Mouse (Mus musculus) monocyte, adult 2 months (primary cell): ENCODE results near the gene Ifit3.
"Not testable (repeated sequence)": the region's sequence is repeated elsewhere in the genome, so short reads cannot be mapped to it uniquely, and the experiment has no call there.

ENCODE experiments used
- DNase-seq, 2 experiments: peaks; one replicate each; pipeline ENCODE4 v3.0.0; 2022; ENCODE audit warnings: low spot score in 2 of 2, low read depth in 1 of 2

Gene Ifit3

GRCm38 (mm10) chr19:34583126-34583766 is at the start of gene Ifit3:
Ifit3 (plus strand) TSS chr19:34583531.
- not testable (repeated sequence) for DNase-seq

GRCm38 (mm10) chr19:34539422-34539821 is 43.9 kb upstream of the Ifit3 start:
- DNase-seq: no peak

DNA sequence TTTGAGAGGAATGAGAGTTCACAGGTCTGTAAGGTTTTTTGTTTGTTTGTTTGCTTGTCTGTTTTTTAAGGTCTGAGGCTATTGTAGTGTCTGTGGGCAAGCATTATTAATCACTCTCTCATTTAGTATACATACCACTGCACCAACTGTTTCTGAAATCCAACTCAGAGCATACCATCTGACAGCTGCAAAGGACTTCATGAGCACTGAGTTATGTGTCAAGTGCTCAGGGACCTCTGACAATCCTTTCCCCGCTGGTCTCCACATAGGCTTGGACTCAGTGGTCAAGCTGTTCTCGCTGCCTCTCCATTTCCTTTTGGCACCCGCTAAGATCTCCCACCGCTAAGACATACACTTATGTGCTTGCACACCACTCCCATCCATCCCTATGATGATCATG is 37.1 kb upstream of the Ifit3 start:
- DNase-seq: no peak

GRCm38 (mm10) chr19:34547976-34548375 is 35.4 kb upstream of the Ifit3 start:
- DNase-seq: peak; percentile 45 to 79

DNA sequence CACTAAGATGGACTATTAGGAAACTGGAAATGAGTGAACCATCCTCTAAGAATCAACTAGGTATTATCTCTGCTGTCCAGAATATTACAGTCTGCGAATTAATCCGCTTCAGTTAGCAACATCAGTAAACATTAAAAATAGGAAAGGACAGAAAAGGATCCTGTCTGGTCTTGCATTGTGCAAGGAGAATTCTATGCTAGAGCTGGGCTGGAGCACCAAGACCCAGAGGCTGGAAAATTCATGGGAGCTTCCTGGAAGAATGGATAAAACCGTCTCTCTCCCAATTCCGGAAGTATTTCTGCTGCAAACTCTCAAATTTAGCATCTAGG is 33.2 kb upstream of the Ifit3 start:
- DNase-seq: no peak

DNA sequence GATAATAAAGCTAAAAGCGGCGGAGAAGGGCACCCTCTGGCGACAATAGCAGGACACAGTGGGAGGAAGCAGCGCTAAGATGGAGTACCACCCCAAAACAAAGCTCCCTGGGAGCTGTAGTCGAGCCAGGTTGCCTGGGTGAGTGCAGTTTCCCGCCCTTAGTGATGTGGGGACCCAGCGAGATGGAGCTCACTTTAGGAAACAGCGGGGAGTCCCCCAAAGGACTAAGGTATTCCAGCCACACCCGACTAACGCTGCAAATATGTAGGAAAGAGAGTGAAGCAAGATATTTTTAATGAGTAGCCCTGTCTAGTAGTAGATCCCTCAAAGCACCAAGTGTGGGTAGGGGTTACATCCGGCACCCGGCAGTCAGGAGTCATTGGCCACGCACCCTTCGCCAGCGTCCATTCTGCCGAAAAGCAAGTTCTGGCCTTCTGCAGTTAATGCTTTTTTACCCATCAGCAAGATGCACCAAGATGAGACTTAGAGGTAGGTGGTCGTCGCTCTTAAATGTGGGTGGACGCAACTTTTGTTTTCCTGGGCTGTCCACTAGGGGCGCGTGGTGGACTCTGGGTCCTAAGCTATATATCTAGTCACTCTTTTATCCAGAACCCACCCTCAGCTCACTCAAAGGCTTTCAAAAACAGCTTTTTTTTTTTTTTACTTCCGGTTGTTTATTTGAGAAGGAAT is 32.7 kb upstream of the Ifit3 start, which contains the start of gene Ifit2:
Gene Ifit2 (plus strand): TSS at position 161 of the 690 bp plus-strand sequence.
- peak; percentile 20 to 22 for DNase-seq

- no peak for DNase-seq
Observed at GRCm38 (mm10) chr19:34551981-34552380, 31.4 kb upstream of the Ifit3 start.

DNA sequence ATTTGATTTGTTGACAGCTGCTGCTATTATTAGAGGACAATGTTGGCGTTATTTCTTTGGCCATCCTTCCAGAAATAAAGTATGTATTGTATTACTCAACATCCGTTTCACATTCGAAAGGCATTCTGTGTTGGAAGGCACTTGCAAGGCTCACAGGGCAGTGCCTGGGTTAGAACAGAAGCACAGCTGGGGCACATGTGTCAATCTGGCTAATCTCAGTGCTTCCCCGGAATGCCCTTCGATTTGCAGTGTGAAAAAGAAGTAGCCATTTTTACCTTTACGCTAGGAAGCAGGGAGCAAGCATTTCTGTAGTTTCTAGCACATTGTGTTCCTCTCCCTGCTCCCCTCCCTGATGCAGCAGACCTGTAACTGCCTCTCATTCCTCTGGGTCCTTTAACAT is 30.3 kb upstream of the Ifit3 start:
- DNase-seq: no peak

DNA sequence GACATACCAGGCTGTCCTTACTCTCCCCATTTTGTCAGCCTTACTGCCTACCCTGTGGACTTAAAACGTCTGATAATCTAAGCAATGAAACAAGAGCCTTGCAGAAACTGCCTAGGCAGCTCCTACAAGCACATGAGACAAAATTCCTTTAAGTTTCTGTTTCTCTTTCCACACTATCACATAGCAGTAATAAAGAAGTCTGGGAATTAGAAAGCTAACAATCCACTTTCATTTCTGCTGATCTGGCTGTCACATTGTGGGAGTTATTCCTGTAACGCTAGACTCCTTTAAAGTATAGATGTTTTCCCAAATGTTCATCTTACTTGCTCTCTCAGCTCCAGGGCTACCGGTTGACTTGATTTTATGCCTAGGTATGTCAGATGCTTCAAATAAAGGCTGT is 29.8 kb upstream of the Ifit3 start:
- DNase-seq: no peak

GRCm38 (mm10) chr19:34554061-34554460 is 29.3 kb upstream of the Ifit3 start:
- DNase-seq: no peak

GRCm38 (mm10) chr19:34556621-34557020 is 26.7 kb upstream of the Ifit3 start:
- no peak for DNase-seq

DNA sequence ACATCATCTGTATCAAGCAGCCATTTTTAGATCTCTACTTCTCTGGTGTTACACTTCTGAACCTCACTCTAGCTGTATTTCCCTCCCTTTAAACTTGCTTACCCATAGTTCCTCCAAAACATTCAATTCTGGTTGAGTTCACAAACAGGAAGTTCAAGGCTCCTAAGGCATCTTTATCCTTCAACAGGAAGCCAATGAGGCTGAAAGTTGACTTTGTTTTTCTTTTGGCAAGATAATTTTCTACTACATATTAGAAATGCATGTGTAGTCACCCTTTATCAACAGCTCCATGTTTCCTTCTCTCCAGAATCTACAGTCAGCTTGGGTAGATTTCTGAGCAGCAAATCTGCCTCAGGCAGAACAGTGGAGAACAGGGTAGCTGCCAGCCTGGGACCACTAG is 20.8 kb upstream of the Ifit3 start:
- no peak for DNase-seq

- no peak for DNase-seq
Observed at GRCm38 (mm10) chr19:34566178-34566784, 17.1 kb upstream of the Ifit3 start.

DNA sequence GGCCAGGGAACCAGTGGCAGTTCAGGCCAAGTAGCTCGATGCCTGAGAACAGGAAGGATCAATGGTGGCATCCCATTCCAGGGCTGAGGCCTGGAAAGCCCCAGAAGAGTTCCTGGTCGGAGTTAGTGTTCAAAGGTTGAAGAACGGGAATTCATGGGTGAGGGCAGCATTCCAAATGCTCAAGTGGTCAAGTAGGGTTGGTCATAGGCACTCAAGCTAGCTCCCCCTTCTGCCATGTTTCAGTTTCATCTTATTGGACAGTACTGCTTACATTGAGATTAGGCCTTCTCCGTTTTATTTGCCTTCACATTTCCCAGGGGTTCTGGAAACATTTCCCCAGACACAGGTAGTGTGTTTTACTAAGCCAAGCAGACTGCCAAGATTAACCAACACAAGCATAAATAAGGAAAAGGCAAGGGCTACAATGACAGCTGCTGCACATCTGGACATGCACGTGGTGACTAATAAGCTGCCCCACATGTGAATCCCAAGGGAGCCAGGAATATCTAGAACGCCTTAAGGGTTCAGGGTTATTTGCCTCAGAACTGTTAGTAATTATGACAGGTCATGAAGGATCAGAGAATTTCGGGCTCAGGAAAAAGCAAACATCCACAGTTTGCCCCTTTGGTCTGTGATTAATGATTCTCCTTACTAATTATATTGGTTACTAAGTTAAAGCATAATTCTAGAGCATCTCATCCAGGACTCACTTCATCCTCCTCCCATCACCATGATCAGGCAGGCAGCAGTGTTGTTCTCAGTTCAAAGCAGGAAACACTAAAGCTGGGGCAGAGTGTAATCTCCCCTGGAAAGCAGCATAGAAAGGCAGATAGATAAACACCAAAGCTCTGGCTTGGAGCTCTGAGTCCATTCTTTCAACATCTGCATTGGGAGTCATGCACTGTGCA is 14.1 kb upstream of the Ifit3 start:
- no peak for DNase-seq

DNA sequence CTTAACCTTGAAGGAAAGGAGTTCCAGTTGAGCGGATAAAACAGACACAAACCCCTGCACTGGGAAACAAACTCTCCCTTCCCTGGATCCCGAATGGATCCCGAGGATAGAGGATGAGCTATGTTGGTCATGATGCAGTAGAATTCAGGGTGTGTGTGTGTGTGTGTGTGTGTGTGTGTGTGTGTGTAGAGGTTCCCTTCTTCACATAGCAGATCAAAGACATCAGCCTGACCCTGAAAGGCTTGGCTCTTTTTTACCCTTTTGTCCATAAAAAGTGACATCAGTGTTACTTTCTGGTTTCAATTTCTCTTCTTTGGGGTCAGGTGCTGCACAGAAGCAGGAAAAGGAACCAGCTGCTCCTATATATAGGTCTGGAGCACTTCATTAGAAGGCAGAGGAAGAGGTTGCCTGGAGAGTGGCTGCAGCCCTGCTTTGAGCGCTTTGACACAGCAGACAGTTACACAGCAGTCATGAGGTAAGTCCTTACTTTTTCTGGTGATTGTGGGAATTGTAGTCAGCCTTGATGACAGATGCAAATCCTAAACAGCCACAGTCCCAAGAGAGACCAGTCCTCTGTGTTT is 13.3 kb upstream of the Ifit3 start:
- DNase-seq: no peak

DNA sequence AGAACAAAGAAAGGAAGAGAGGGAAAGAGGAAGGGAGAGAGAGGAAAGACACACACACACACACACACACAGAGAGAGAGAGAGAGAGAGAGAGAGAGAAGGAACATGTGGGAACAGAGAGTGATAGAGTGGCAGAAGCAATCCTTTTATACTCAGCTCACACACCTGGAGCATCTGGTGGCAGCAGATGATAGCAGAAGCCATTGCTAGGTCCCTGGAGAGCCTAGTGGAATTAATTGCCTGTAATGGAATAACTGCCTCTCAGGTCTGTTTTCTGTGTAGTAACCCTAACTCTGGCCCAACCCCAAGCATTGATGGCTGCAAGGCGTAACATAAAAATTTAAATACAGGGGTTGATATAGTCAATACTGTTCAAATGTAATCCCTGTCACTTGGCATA is 12.3 kb upstream of the Ifit3 start:
- no peak for DNase-seq

- DNase-seq: no peak
Observed at GRCm38 (mm10) chr19:34573650-34574049, 9.7 kb upstream of the Ifit3 start.

DNA sequence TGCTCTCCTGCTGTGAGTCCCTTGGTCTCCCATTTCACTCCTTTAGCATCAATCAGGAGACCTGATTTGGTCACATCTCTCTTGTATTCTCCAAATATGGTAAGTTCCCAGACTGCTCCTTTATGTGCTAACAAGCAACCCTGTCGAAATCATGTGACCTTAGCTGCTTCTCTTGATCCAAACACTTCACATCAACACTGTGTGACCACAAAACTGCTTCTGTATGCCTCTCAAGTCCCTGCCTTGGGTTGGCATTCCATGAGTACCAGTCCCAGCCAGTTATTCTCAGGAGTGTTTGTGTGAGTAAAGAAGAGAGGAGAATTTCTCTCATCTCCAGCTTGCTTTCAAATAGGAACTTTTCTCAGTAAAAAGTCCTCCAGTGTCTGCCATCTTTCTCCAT is 6.2 kb upstream of the Ifit3 start:
- no peak for DNase-seq

- DNase-seq: not testable (repeated sequence)
Observed at GRCm38 (mm10) chr19:34582696-34583095, 635 bp upstream of the Ifit3 start.

DNA sequence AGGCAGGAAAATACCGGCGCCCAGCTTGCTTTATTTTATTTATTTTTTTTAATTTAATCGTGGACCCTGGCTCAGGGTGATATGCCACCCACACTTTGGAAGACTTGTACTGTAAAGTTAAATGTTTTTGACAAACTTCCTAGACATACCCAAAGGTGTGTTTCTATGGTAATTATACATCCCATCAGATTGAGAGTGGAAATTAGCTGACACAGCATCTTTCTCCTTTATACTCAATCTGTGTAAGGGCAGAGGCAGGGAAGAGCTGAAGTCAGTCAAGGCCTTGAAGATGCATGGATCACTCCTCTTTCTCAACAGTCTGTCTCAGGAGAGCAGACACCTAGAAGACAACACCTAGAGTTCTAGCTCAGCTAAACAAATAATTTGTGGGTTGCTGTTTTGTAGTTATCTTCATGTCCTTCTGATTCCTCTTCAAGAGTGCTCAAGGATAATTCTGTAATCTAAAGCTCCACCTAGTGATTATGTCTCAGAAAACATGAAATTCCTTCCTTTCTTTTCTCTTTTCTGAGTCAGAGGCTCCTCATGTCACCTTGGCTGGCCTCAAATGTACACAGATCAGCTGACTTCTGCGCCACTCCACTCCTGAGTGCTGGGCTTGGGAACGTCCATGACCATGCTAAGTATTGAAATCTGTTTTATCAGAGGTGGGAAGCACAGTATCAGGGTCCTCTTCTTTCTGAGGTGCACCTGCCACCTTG is 2.6 kb downstream of the Ifit3 start:
- not testable (repeated sequence) for DNase-seq
